Mouse (Mus musculus) erythroblast, embryonic 14.5 days (primary cell): ENCODE data around the gene Epb41l1. TPM values are rescaled to one million over a fixed set of nuclear protein-coding genes. Genes with fewer than 3 reads are reported as not detected.
A peak's percentile ranks its signal among the peaks of the same experiment; 100 is the strongest.

ENCODE experiments used
- H3K27me3 ChIP-seq: 2 replicates; pipeline ENCODE4 v1.6.1; 2012; ENCODE audit warnings: inconsistent platforms; ENCODE audit not compliant: control insufficient read depth
- H3K36me3 ChIP-seq: 2 replicates; pipeline ENCODE4 v1.6.1; 2012; ENCODE audit warnings: mild to moderate bottlenecking, inconsistent platforms; ENCODE audit not compliant: control insufficient read depth
- H3K4me1 ChIP-seq: 2 replicates; pipeline ENCODE4 v1.6.1; 2012; ENCODE audit warnings: inconsistent platforms; ENCODE audit not compliant: control insufficient read depth
- H3K4me3 ChIP-seq: replicated peaks from 2 replicates; pipeline ENCODE3; 2012; ENCODE audit warnings: moderate library complexity, mild to moderate bottlenecking, inconsistent platforms
- H3K9me3 ChIP-seq: 2 replicates; pipeline ENCODE4 v1.6.1; 2012; ENCODE audit warnings: low read length, inconsistent platforms, mixed read lengths; ENCODE audit not compliant: control insufficient read depth
- GATA1 ChIP-seq: IDR thresholded peaks from 2 replicates; pipeline ENCODE4 v1.6.1; 2012; ENCODE audit warnings: low read length, inconsistent platforms, mixed read lengths
- TAL1 ChIP-seq: IDR thresholded peaks from 3 replicates; pipeline ENCODE4 v1.6.1; 2012; ENCODE audit warnings: low read length, inconsistent platforms, mixed read lengths
- polyA plus RNA-seq: library from polyadenylated mRNA; stranded (reverse); fragments of >175 nt; gene quantifications from 2 replicates; pipeline ENCODE4 v1.2.3, GENCODE M21; 2012

The Epb41l1 gene
- polyA plus RNA-seq, 1 experiment = 0.39 TPM

GRCm38 (mm10) chr2:156522994-156523393 lies 102.3 kb downstream of the Epb41l1 start:
- no peak for TF ChIP-seq TAL1
- no peak for TF ChIP-seq GATA1
- H3K4me1 ChIP-seq = no peaks in the 10 kb centered on the region
- no peaks in the 10 kb centered on the region; the same call in 1 of the 2 replicates for H3K36me3 ChIP-seq
- H3K27me3 ChIP-seq = no peaks in the 10 kb centered on the region
- no peak overlapping the region for H3K4me3 ChIP-seq
- H3K9me3 ChIP-seq = no peaks in the 10 kb centered on the region

- TF ChIP-seq GATA1 (no peak), TAL1 (no peak)
- no peaks in the 10 kb centered on the region for H3K4me1 ChIP-seq
- H3K4me3 ChIP-seq = no peak overlapping the region
- H3K27me3 ChIP-seq = no peaks in the 10 kb centered on the region
- no peaks in the 10 kb centered on the region; the same call in 1 of the 2 replicates for H3K36me3 ChIP-seq
- no peaks in the 10 kb centered on the region for H3K9me3 ChIP-seq
These were observed 103.4 kb downstream of the Epb41l1 start for GRCm38 (mm10) chr2:156524078-156524477.

GRCm38 (mm10) chr2:156529726-156530125 lies 109.0 kb downstream of the Epb41l1 start:
- Histone ChIP-seq H3K9me3 (no peaks in the 10 kb centered on the region), H3K27me3 (no peaks in the 10 kb centered on the region), H3K36me3 (no peaks in the 10 kb centered on the region; the same call in 1 of the 2 replicates), H3K4me3 (no peak overlapping the region), H3K4me1 (no peaks in the 10 kb centered on the region)
- TF ChIP-seq GATA1 = no peak
- TF ChIP-seq TAL1 = no peak

GRCm38 (mm10) chr2:156533160-156533559 lies 112.5 kb downstream of the Epb41l1 start:
- TF ChIP-seq TAL1 = no peak
- TF ChIP-seq GATA1 = no peak
- Histone ChIP-seq H3K4me1 (no peaks in the 10 kb centered on the region), H3K36me3 (no peaks in the 10 kb centered on the region; the same call in 1 of the 2 replicates), H3K9me3 (no peaks in the 10 kb centered on the region), H3K4me3 (no peak overlapping the region), H3K27me3 (no peaks in the 10 kb centered on the region)

GRCm38 (mm10) chr2:156538817-156539555 lies 118.3 kb downstream of the Epb41l1 start:
- TF ChIP-seq TAL1 (no peak), GATA1 (no peak)
- Histone ChIP-seq H3K4me3 (no peak overlapping the region), H3K9me3 (no peaks in the 10 kb centered on the region), H3K4me1 (no peaks in the 10 kb centered on the region), H3K36me3 (no peaks in the 10 kb centered on the region; the same call in 1 of the 2 replicates), H3K27me3 (peaks cover 1% of the 10 kb centered on the region; the same call in 1 of the 2 replicates)

GRCm38 (mm10) chr2:156540991-156541390 lies 120.3 kb downstream of the Epb41l1 start:
- Histone ChIP-seq H3K4me1 (0 out of 2 replicates have a peak, but pooled peaks cover 2% of the 10 kb centered on the region), H3K27me3 (peaks cover 2% of the 10 kb centered on the region; the same call in 1 of the 2 replicates), H3K36me3 (no peaks in the 10 kb centered on the region; the same call in 1 of the 2 replicates)

GRCm38 (mm10) chr2:156542410-156542809 lies 121.7 kb downstream of the Epb41l1 start:
- Histone ChIP-seq H3K9me3 (no peaks in the 10 kb centered on the region), H3K36me3 (no peaks in the 10 kb centered on the region; the same call in 1 of the 2 replicates), H3K4me3 (no peak overlapping the region), H3K27me3 (peaks cover 2% of the 10 kb centered on the region; the same call in 1 of the 2 replicates), H3K4me1 (peaks cover 6% of the 10 kb centered on the region)
- TF ChIP-seq GATA1 (no peak), TAL1 (no peak)

More at GRCm38 (mm10) chr2:156540991-156541390, 120.3 kb downstream of the Epb41l1 start:
- Histone ChIP-seq H3K4me3 (no peak overlapping the region), H3K9me3 (no peaks in the 10 kb centered on the region)
- no peak for TF ChIP-seq TAL1
- TF ChIP-seq GATA1 = no peak

- Histone ChIP-seq H3K9me3 (no peaks in the 10 kb centered on the region), H3K36me3 (no peaks in the 10 kb centered on the region), H3K4me1 (peaks cover 14% of the 10 kb centered on the region), H3K4me3 (no peak overlapping the region), H3K27me3 (peaks cover 2% of the 10 kb centered on the region; the same call in 1 of the 2 replicates)
- TF ChIP-seq TAL1 (no peak), GATA1 (no peak)
These were observed 123.1 kb downstream of the Epb41l1 start for GRCm38 (mm10) chr2:156543804-156544203.

GRCm38 (mm10) chr2:156547123-156547891 lies 126.6 kb downstream of the Epb41l1 start, which contains the start of gene Aar2:
TSS of gene Aar2 (plus strand) at chr2:156547584.
- TF ChIP-seq TAL1 (no peak), GATA1 (no peak)
- H3K9me3 ChIP-seq = no peaks in the 10 kb centered on the region
- peak within 1 kb of the TSS; percentile 73 for H3K4me3 ChIP-seq
- H3K27me3 ChIP-seq = peaks cover 2% of the 10 kb centered on the region; the same call in 1 of the 2 replicates
- H3K4me1 ChIP-seq = peaks cover 17% of the 10 kb centered on the region
- H3K36me3 ChIP-seq = peaks cover 21% of the 10 kb centered on the region
